Mouse (Mus musculus) megakaryocyte, embryonic 14.5 days (primary cell): ENCODE data around the gene Capn11.

ENCODE experiments used
- FLI1 ChIP-seq: IDR thresholded peaks from 2 replicates; pipeline ENCODE4 v1.6.1; 2012; ENCODE audit warnings: low read length, inconsistent platforms, mixed read lengths
- GATA1 ChIP-seq: IDR thresholded peaks from 3 replicates; pipeline ENCODE4 v1.6.1; 2012; ENCODE audit warnings: mixed read lengths, low read length, inconsistent platforms, borderline replicate concordance

- TF ChIP-seq GATA1 = no peak
- no peak for TF ChIP-seq FLI1
Measured at GRCm38 (mm10) chr17:45703187-45703586, 44.1 kb upstream of the Capn11 start.
